Mouse (Mus musculus): ENCODE data around the gene Wbp1. TPM values are rescaled to one million over a fixed set of nuclear protein-coding genes. Genes with fewer than 3 reads are reported as not detected.
A peak's percentile ranks its signal among the peaks of the same experiment; 100 is the strongest.

The Wbp1 gene
- polyA plus RNA-seq, 1 experiment from 2014 or later: 37.9 TPM

DNA sequence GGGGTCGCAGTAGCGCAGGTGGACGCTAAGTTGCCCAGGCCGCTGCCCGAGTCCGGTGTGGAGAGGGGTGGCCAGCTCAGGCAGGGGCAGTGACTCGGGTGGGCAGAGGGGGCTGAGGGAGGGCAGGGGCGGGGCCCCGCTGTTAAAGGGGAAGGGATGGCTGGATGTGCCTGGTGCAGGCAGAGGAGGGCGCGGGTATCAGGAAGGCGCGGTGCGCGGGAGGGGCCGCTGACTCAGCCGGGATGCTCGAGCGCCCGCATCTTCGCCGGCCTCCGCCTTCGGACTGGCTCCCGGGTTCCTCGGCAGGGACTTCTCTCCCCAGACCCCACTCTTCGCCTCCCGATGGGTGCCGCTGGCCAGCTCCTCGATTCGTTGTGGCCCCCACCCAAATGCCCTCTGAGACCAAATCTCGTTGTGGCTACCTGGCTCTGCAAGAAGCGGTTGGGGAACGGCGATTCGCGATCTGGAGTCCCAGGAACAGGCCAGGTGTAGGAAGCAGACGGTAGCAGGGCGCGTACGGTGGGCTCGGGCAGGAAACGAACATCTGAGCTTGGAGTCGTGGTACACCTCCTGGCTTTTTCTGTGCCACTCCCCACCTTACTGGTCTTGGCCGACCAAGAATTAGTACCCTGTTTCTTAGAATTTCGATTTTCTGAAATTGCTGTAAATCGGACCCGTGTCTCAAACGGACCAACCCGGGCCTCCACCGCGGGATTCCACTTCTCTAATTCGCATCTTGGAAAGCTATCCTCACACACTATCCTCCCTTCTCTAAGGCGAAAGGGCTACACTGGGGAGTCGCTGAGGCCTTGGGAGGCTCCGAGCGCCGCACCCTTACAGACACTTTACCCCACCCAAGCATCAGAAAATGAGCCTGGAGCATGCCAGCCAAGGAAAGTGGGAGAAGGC lies 50.8 kb downstream of the Wbp1 start:
- WGBS (ENCODE audit: insufficient replicate concordance): 1% methylated on average over 56 of the region's 58 CpGs
- peaks cover 100% of the 10 kb centered on the region for H3K27me3 ChIP-seq (replicated peaks)
- peak overlapping the region; percentile 36 for H3K4me2 ChIP-seq
- H3K36me3 ChIP-seq: no peaks in the 10 kb centered on the region
- peak overlapping the region; percentile 32 for H3K4me3 ChIP-seq
- no peak overlapping the region for H3K9ac ChIP-seq
- no peaks in the 10 kb centered on the region for H3K9me3 ChIP-seq (replicated peaks)
- no peak for ATAC-seq
- H3K27ac ChIP-seq: no peak overlapping the region
- H3K4me1 ChIP-seq: peaks cover 33% of the 10 kb centered on the region

GRCm38 (mm10) chr6:83070247-83070310 lies 51.3 kb downstream of the Wbp1 start, which contains the start of gene Tlx2:
TSS of gene Tlx2 (minus strand) at chr6:83070293.
- ATAC-seq: no peak
- no peak within 1 kb of the TSS for H3K27ac ChIP-seq
- peaks cover 33% of the 10 kb centered on the region for H3K4me1 ChIP-seq
- no peaks in the 10 kb centered on the region for H3K36me3 ChIP-seq
- peak within 1 kb of the TSS; percentile 53 for H3K4me2 ChIP-seq
- H3K9ac ChIP-seq: no peak within 1 kb of the TSS
- H3K4me3 ChIP-seq: peak within 1 kb of the TSS; percentile 32
- H3K27me3 ChIP-seq (replicated peaks): peaks cover 100% of the 10 kb centered on the region
- WGBS (ENCODE audit: insufficient replicate concordance): 1% methylated on average over 10 of the region's 10 CpGs
- H3K9me3 ChIP-seq (replicated peaks): no peaks in the 10 kb centered on the region

- Histone ChIP-seq H3K36me3 (no peaks in the 10 kb centered on the region), H3K27me3 (replicated peaks) (peaks cover 100% of the 10 kb centered on the region), H3K27ac (no peak overlapping the region), H3K4me1 (peaks cover 33% of the 10 kb centered on the region), H3K9me3 (replicated peaks) (no peaks in the 10 kb centered on the region), H3K4me2 (peak overlapping the region; percentile 36), H3K4me3 (peak overlapping the region; percentile 32), H3K9ac (no peak overlapping the region)
- 2% methylated on average over 69 of the region's 69 CpGs for WGBS (ENCODE audit: insufficient replicate concordance)
- no peak for ATAC-seq
Observed at GRCm38 (mm10) chr6:83069488-83070246, 51.7 kb downstream of the Wbp1 start.

MicroRNA genes within 50 kb of the gene (microRNA counts, 519-probe panel; counts per million panel counts)
- 582 counts per million, percentile 70 among the panel's probes with 10 or more counts for microRNA mmu-miR-3470a+mmu-miR-3470b

Small RNAs within 50 kb of the gene (microRNA-seq; reads per million reads assigned to microRNA genes)
- gene Mir3470a: not detected

Other genes starting within 250 kb of the Wbp1 start
- 0.16 and 0.19 TPM in 2 replicates for gene Sema4f, start 181.8 kb downstream of the Wbp1 start, polyA plus RNA-seq (2016; fragmentation: Nextera tagmentation; extraction: Ambion mirVana)
- gene M1ap, start 174.7 kb downstream of the Wbp1 start, polyA plus RNA-seq (2016; fragmentation: Nextera tagmentation; extraction: Ambion mirVana): 8.8 and 10.1 TPM in 2 replicates
- gene Dok1, start 88.1 kb downstream of the Wbp1 start, polyA plus RNA-seq (2016; fragmentation: Nextera tagmentation; extraction: Ambion mirVana): 22.2 and 22.6 TPM in 2 replicates
- gene Loxl3, start 87.4 kb downstream of the Wbp1 start, polyA plus RNA-seq (2016; fragmentation: Nextera tagmentation; extraction: Ambion mirVana): 3.1 and 3.2 TPM in 2 replicates
- gene Aup1, start 67.0 kb downstream of the Wbp1 start, polyA plus RNA-seq (2016; fragmentation: Nextera tagmentation; extraction: Ambion mirVana): 215 and 233 TPM in 2 replicates
- gene Htra2, start 66.3 kb downstream of the Wbp1 start, polyA plus RNA-seq (2016; fragmentation: Nextera tagmentation; extraction: Ambion mirVana): 147 and 154 TPM in 2 replicates
- 5.0 and 5.4 TPM in 2 replicates for gene Dqx1, start 63.7 kb downstream of the Wbp1 start, polyA plus RNA-seq (2016; fragmentation: Nextera tagmentation; extraction: Ambion mirVana)
- gene Tlx2, start 51.3 kb downstream of the Wbp1 start, polyA plus RNA-seq (2016; fragmentation: Nextera tagmentation; extraction: Ambion mirVana): 0.11 and 0.42 TPM in 2 replicates
- 20.8 and 23.3 TPM in 2 replicates for gene Pcgf1, start 43.7 kb downstream of the Wbp1 start, polyA plus RNA-seq (2016; fragmentation: Nextera tagmentation; extraction: Ambion mirVana)
- 0.25 and 0.44 TPM in 2 replicates for gene Lbx2, start 35.2 kb downstream of the Wbp1 start, polyA plus RNA-seq (2016; fragmentation: Nextera tagmentation; extraction: Ambion mirVana)
- gene Ccdc142, start 20.0 kb downstream of the Wbp1 start, polyA plus RNA-seq (2016; fragmentation: Nextera tagmentation; extraction: Ambion mirVana): 1.5 and 1.9 TPM in 2 replicates
- 2.3 TPM in 2 replicates for gene Gm42688, start 19.9 kb downstream of the Wbp1 start, polyA plus RNA-seq (2016; fragmentation: Nextera tagmentation; extraction: Ambion mirVana)
- 101 and 105 TPM in 2 replicates for gene Mrpl53, start 12.5 kb downstream of the Wbp1 start, polyA plus RNA-seq (2016; fragmentation: Nextera tagmentation; extraction: Ambion mirVana)
- gene Mogs, start 6.1 kb downstream of the Wbp1 start, polyA plus RNA-seq (2016; fragmentation: Nextera tagmentation; extraction: Ambion mirVana): 83.5 and 86.9 TPM in 2 replicates
- gene Ino80b, start 3.9 kb upstream of the Wbp1 start, polyA plus RNA-seq (2016; fragmentation: Nextera tagmentation; extraction: Ambion mirVana): 12.1 and 13.0 TPM in 2 replicates
- gene Rtkn, start 13.9 kb upstream of the Wbp1 start, polyA plus RNA-seq (2016; fragmentation: Nextera tagmentation; extraction: Ambion mirVana): 11.8 and 12.6 TPM in 2 replicates
- gene Wdr54, start 34.8 kb upstream of the Wbp1 start, polyA plus RNA-seq (2016; fragmentation: Nextera tagmentation; extraction: Ambion mirVana): 0.81 and 1.1 TPM in 2 replicates
- 0.19 and 0.35 TPM in 2 replicates for gene 1700003E16Rik, start 34.8 kb upstream of the Wbp1 start, polyA plus RNA-seq (2016; fragmentation: Nextera tagmentation; extraction: Ambion mirVana)
- gene Dctn1, start 44.4 kb upstream of the Wbp1 start, polyA plus RNA-seq (2016; fragmentation: Nextera tagmentation; extraction: Ambion mirVana): 46.9 and 48.2 TPM in 2 replicates
- 1.2 and 1.3 TPM in 2 replicates for gene Slc4a5, start 98.3 kb upstream of the Wbp1 start, polyA plus RNA-seq (2016; fragmentation: Nextera tagmentation; extraction: Ambion mirVana)
- gene Mthfd2, start 204.3 kb upstream of the Wbp1 start, polyA plus RNA-seq (2016; fragmentation: Nextera tagmentation; extraction: Ambion mirVana): 112 and 114 TPM in 2 replicates
- gene Mob1a, start 204.5 kb upstream of the Wbp1 start, polyA plus RNA-seq (2016; fragmentation: Nextera tagmentation; extraction: Ambion mirVana): 58.6 and 59.9 TPM in 2 replicates
- gene Bola3, start 227.6 kb upstream of the Wbp1 start, polyA plus RNA-seq (2016; fragmentation: Nextera tagmentation; extraction: Ambion mirVana): 314 and 322 TPM in 2 replicates

All from liver, embryonic 12.5 days (tissue).